11 mouse cellular contexts compared by ENCODE assay signal in the genomic region with DNA sequence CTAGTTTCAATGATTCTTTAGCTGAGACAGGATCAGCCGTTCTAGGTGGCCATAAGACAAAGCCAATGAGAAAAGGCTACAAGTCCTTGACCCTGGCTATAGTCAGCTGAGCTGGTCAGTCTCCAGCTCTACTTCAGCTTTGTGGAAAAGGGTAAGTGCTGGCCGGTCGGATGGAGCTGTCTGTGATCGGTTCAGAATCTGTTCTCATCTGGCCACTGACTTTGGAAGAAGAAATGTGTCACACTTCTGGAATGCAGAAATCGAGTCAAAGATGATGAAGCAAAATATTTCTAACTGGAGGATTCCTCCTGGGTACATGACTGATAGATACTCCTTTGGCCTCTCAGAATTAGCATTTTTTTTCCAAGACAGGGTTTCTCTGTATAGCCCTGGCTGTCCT.
"Had no signal": no experiment of that assay in that cellular context is flagged by ENCODE, and none has a peak within 500 bp of the region (broad histone marks: within the 10 kb centered on the region; RNA-seq: fewer than 3 reads in every experiment).

No protein-coding gene starts in this region.

- H3K4me3 ChIP-seq: limb, embryonic 13.5 days; midbrain, embryonic 13.5 days had no signal

- H3K4me1 ChIP-seq: limb, embryonic 13.5 days had no signal

- H3K36me3 ChIP-seq: limb, embryonic 13.5 days; midbrain, embryonic 13.5 days had no signal

- H3K27ac ChIP-seq: limb, embryonic 13.5 days; liver, embryonic 14.5 days; midbrain, embryonic 13.5 days; stomach, postnatal 0 days had no signal

- H3K9ac ChIP-seq: limb, embryonic 13.5 days; liver, embryonic 14.5 days; midbrain, embryonic 13.5 days had no signal

- H3K27me3 ChIP-seq: limb, embryonic 13.5 days; midbrain, embryonic 13.5 days had no signal

- H3K4me2 ChIP-seq: limb, embryonic 13.5 days; midbrain, embryonic 13.5 days had no signal

- ATAC-seq: lung, postnatal 0 days; midbrain, embryonic 13.5 days had no signal

- DNase-seq: kidney, postnatal 14 days; left cerebral cortex, postnatal 4 days; lung, adult 18-20 months; lung, postnatal 36 days; right cerebral cortex, postnatal 14 days; thymus, postnatal 14 days had no signal

- H3K9me3 ChIP-seq: limb, embryonic 13.5 days; midbrain, embryonic 13.5 days had no signal
